Mouse (Mus musculus) frontal cortex, adult (tissue): ENCODE results near the gene Ly6g6d.

Experiments used
- ATAC-seq: cut with Nextera tagmentation; 2 replicates; pipeline ENCODE4 v1.9.2; 2017; ENCODE audit warnings: mild to moderate bottlenecking, moderate library complexity, mixed read lengths; ENCODE audit not compliant: low TSS enrichment

Gene Ly6g6d

GRCm38 (mm10) chr17:35100196-35100765 is 22.4 kb upstream of the Ly6g6d start:
- ATAC-seq = no peak

- ATAC-seq = peak; percentile 58
Observed at GRCm38 (mm10) chr17:35097164-35097655, 19.3 kb upstream of the Ly6g6d start.

- ATAC-seq = no peak
Observed at GRCm38 (mm10) chr17:35096597-35096996, 18.7 kb upstream of the Ly6g6d start.

GRCm38 (mm10) chr17:35094475-35095365 is 16.9 kb upstream of the Ly6g6d start:
- peak; percentile 41; the same call in 1 of the 2 replicates for ATAC-seq

- no peak for ATAC-seq
Observed at GRCm38 (mm10) chr17:35092403-35093198, 14.7 kb upstream of the Ly6g6d start.

- no peak for ATAC-seq
Observed at GRCm38 (mm10) chr17:35090166-35090932, 12.5 kb upstream of the Ly6g6d start.

GRCm38 (mm10) chr17:35088825-35089644 is 11.2 kb upstream of the Ly6g6d start, which contains the start of gene Abhd16a:
Gene Abhd16a (plus strand): TSS chr17:35089263.
- ATAC-seq = peak; percentile 98

- ATAC-seq = no peak
Observed at GRCm38 (mm10) chr17:35088151-35088550, 10.3 kb upstream of the Ly6g6d start.

- ATAC-seq = no peak
Observed at GRCm38 (mm10) chr17:35085208-35085865, 7.5 kb upstream of the Ly6g6d start, which contains the start of gene Ly6g6f. Gene Ly6g6f (minus strand): TSS chr17:35085610.

GRCm38 (mm10) chr17:35083929-35084497 is 6.1 kb upstream of the Ly6g6d start:
- ATAC-seq = no peak

- ATAC-seq = no peak
Observed at GRCm38 (mm10) chr17:35082841-35083576, 5.1 kb upstream of the Ly6g6d start.

GRCm38 (mm10) chr17:35080710-35081109 is 2.8 kb upstream of the Ly6g6d start:
- no peak for ATAC-seq

- ATAC-seq = no peak
Observed at GRCm38 (mm10) chr17:35080248-35080647, 2.4 kb upstream of the Ly6g6d start.

- ATAC-seq = no peak
Observed at GRCm38 (mm10) chr17:35079778-35080177, 1.9 kb upstream of the Ly6g6d start.

- no peak for ATAC-seq
Observed at GRCm38 (mm10) chr17:35077285-35077684, 580 bp downstream of the Ly6g6d start.

- no peak for ATAC-seq
Observed at GRCm38 (mm10) chr17:35076507-35077176, 1.2 kb downstream of the Ly6g6d start, which contains the start of gene Ly6g6e. Gene Ly6g6e (plus strand): TSS chr17:35076902.

GRCm38 (mm10) chr17:35074097-35074496 is 3.8 kb downstream of the Ly6g6d start:
- no peak for ATAC-seq

- ATAC-seq = no peak
Observed at GRCm38 (mm10) chr17:35071454-35071853, 6.4 kb downstream of the Ly6g6d start.
